Mouse (Mus musculus): ENCODE measurements at regions not wholly inside any gene's neighbourhood (a gene's known extent, or its start where the extent isn't known, plus 50 kb on each side); places are given as distances from the start of the nearest gene placed in this dataset.

DNA sequence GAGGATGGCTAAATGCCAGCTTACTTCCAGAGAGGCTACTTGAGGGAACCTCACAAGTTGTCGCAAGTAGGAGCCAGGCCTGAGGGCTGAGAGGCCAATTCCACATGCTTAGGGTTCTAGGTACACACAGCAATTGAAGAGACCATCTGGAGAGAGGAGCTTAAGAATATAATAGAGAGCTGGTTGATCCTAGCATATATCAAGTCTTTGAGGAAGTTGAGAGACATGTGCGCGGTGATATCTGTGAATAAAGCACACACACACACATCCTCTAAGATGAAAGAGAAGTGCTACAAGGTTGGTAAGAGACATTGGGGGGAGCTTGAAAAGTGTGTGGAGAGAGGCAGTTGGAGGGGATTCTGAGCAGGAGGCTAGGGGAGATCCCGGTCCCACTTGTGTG is 189.5 kb downstream of the Zfp462 start:
- DNase-seq = no peak

GRCm38 (mm10) chr4:55134791-55135190 is 189.9 kb downstream of the Zfp462 start:
- no peak for DNase-seq

GRCm38 (mm10) chr4:55136283-55136682 is 191.4 kb downstream of the Zfp462 start:
- DNase-seq = no peak

- no peak for DNase-seq
Observed at GRCm38 (mm10) chr4:55137781-55138394, 193.0 kb downstream of the Zfp462 start.

DNA sequence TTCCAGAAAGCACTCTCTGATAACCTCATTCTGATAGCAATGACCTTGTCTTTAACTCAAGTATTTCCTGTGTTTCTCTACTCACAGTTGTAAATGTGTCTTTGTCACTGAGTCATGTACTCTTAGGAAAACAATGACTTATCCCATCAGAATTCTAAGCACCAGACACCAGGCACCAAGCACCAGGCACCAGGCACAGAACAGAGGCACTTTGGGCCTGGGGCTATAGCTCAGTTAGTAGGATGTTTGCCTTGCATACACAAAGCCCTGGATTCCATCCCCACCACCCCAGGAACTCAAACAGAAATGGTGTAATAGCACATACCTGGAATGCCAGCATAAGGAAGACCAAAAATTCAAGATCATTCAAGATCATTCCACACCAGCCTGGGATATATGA is 196.5 kb downstream of the Zfp462 start:
- no peak for DNase-seq

DNA sequence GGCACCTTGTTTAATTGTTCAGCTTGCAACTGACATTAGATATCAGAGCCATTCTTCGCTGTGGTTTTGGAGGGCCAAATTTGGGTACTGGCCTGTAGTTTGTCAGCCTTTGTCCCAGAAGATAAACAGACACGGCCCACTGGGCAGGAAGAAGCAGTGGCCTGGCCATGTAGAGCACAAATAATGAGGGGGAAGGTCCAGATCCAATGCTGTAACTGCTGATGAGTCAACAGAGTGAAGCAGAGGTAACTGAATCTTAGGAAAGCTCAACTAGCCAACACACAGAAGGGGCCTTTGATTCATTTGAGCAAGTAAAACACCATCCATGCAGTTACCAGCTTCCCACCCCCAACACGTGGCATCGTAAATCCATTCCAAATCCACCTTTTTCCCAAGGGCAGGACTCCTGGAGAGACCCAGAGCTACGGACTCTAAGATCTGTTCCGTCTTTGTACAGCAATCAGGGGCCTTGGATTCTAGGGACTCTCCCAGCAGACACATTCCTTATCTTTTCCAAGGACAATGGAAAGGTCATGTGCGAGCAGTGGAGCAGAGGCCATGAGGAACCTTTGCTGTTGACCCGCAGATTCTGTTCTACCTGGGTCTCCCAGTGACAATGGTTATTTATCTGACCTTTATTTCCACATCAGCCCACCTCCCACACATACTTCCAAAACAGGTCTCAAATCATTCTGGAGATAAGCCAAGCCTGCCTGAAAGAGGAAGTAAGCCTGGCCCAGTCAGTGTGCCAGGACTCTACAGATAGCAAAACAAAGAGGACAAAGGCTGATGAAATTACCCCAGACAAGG is 197.3 kb downstream of the Zfp462 start:
- DNase-seq = peak; percentile 77

DNA sequence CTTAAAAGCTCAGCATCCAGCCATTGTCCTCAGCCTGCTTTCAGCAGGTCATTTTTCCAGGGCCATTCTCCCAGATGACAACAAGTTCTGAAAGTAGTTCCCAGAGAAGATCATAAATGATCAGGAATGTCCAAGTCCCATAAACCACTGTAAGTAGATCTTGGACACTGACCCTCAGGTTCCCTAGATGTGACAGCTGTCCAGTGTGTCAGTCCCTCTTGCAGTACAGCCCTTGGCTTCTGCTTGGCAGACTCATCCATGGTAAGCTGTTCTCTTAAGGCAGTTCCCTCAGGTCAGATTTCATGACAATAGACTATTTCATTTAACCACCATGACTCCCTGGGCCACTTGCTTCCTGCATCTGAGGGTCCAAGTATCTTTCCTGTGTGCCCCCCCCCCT is 198.6 kb downstream of the Zfp462 start:
- DNase-seq = no peak

- DNase-seq = no peak
Observed at GRCm38 (mm10) chr4:55144995-55145394, 200.1 kb downstream of the Zfp462 start.

GRCm38 (mm10) chr4:55145968-55146367 is 201.1 kb downstream of the Zfp462 start:
- no peak for DNase-seq

DNA sequence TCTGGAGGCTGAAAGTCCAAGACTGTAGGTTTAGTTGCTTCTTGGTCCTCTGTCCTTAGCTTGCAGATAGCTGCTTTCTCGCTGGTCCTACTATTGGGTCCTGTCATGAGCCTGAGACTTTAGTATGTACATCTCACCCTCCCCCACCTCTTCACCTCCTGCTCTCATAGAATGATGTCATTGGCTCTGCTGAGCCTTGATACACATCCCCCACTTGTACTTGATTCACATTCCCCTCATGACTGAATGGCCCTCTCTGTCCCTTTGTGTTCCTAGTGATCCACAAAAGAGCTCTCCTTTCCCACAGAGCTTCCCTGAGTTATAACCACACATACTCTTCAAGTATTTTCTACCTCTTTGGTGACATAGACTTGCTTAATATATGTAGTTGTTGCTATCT is 201.5 kb upstream of the Rad23b start:
- DNase-seq = no peak

DNA sequence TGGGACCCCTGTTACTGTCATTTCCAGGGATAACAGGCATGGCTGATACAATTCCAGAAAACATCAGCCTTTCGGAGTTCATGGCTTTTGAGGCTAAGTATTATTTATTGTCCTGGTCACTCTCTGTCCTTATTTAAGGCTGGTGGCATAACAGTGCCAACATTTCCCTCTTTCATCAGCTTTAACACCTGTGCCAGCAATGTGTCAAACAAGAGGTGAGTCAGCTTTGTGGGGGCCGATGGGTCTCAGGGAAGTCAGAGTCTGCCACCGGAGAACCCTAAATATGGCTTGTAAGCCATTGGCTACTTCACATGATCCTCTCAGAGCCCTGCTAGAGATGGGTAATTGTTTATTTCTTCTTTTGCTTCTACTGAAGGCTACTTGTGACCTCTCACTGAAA is 195.3 kb upstream of the Rad23b start:
- DNase-seq = peak; percentile 55

DNA sequence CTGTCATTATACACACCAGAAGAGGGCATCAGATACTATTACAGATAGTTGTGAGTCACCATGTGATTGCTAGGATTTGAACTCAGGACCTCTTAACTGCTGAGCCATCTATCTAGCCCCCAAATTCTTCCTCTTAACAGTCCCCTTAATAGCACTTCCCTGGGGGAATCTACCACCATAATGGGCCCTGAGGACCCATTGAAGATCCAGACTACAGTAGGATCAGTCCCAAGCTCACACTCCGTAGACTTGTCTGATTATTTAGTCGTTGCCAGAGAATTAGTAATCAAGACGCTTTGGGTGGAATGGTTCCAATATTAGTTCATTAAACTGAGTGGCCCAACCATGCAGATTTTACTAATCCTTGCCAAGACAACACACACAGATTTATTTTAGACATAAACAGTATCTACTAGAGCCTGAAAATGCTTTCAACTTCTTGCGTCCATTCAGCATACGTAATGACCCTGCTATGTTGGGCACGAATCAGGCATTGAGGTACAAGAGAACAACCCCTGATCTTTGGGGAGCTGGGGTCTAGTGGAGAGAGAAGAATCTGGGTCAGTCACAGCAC is 191.6 kb upstream of the Rad23b start:
- no peak for DNase-seq

DNA sequence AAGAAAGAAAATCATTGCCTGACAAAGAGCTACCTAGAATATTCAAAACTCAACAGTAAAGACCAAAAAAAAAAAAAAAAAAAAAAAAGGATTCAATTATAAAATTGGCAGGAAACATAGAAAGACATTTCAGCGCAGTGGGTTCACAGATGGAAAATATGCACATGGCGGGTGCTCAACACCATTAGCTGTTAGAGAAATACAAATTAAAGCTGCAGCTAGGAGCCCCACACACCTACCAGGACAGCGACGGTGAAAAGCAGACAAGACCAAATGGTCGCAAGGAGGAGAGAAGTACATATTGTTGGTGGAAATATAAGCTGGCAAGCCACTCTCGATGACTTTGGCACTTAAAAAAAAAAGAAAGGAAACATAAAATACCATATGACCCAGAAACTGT is 183.6 kb upstream of the Rad23b start:
- DNase-seq = no peak

DNA sequence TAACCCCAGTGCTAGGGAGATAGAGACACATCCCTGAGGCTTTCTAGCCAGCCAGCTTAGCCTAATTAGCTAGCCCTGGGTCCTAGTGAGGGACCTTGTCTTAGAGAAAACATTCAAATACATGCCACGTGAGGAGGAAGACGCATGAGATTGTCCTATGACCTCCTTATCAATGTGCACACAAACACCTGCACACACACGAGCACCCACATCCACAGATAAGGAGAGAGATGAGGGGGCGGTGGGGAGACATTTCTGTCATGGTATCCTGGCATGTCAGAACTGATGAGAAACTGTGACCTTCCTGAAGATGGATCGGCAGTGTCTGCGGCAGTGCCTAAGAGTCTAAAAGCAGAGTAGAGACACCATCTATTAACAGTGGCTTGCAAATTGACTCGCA is 180.8 kb upstream of the Rad23b start:
- no peak for DNase-seq

DNA sequence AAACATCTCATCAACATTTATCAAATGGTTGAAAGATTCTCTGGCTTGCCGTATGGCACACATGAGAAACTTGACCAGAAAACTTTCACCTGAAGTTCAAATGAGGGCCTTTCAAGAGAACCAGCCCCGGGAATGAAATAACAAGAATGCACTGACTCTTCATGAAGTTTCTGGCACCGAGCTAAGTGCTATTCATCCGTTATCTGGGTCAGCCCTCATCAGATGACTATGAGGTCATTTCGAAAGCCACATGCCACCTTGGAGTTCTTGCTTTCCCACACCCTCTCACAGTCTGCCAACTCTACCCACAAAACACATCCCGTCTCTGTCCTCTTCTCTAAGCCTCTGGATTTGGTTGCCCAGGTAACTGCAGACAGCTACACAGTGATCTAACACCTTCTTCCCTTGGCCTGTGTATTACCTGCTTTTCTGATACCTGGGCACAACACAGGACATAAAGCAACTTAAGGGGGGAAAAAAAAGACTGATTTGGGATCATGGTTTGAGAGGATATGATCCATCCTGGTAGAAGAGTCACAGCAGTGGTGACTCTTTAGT is 177.4 kb upstream of the Rad23b start:
- DNase-seq = peak; percentile 67

GRCm38 (mm10) chr4:55176026-55176425 is 173.8 kb upstream of the Rad23b start:
- DNase-seq = peak; percentile 11

DNA sequence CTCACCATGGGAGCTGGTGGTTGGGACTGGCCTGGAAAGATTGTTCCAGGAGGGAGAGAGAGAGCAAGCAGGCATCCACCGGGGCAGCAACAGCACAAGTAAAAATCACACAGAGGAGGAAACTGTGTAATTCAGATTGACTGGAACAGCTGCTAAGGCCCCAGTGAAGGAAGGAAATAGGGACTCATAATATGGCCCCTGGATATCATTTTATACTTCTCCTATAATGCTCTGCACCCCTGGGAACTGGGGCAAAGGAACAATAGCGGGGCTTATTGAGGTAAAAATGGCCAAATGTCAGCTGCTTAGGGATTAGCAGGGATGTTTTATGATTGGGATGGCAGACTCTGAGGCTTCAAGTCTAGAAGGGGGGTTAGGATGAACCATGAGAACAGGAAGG is 170.4 kb upstream of the Rad23b start:
- DNase-seq = no peak

- DNase-seq = no peak
Observed at GRCm38 (mm10) chr4:55183519-55183918, 166.3 kb upstream of the Rad23b start.

- no peak for DNase-seq
Observed at GRCm38 (mm10) chr4:55188716-55189115, 161.1 kb upstream of the Rad23b start.

DNA sequence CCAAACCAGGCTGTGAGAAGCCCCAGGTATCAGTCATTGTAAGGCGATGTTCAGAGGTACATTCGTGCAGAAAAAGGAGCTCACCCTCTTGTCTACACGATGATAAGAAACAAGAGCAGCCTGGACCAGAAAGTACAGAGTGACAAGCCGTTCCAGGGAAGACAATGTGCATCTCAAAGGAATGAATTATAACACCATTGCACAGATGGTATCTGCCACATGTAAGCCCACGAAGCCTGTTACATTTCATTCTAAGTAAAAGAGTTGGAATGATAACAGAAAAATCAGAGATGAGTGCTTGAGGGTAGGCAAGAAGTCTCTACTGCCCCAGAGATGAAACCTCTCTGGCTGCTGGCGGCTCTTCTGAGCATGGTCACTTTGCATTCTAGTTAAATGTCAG is 159.3 kb upstream of the Rad23b start:
- DNase-seq = no peak

DNA sequence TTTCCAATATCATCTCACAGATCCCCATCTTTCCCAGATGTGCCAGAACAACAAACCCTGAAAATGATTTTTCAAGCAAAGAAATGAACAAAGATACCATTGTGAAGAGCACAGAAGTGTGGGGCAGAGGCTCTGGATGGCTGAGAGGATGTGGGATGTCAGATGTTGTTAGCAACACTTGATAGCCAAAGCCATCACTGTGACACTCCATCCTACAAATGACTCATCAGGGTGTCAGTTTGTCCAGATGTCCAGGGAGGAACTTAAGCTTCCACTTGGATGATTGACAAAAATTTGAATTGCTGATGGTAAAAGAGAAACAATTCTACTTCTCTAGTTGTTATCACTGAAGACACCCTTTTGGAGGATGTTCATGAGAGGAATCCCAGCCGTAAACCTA is 155.8 kb upstream of the Rad23b start:
- DNase-seq = no peak

DNA sequence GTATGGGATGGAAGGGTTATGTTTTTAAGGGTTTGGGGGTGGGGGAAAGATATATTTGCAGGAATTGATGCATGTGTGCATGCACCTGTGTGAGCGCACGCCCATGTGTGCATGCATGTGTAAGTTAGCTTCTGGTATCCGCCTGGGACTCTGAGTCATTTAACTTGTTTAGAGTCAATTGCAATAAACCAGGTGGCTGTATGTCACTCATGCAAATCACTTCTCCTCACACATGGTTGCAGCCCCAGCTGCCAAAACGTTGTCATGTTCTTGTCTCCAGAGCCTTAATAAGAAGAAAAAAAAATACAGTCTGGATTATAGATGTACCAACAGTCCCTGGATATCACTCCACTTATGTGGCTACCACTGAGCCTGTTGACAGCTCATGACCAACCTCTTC is 155.3 kb upstream of the Rad23b start:
- DNase-seq = no peak
